Mouse (Mus musculus) kidney, postnatal 10 days (tissue): ENCODE measurements around the gene Tmub2.

Experiments
- DNase-seq: peaks from one replicate; pipeline ENCODE4 v3.0.0; 2021; ENCODE audit warnings: mixed read lengths

The Tmub2 gene

GRCm38 (mm10) chr11:102330039-102330438, 45.3 kb downstream of the Tmub2 start:
- DNase-seq: no peak

- DNase-seq: no peak
Observed at GRCm38 (mm10) chr11:102331806-102332205, 47.1 kb downstream of the Tmub2 start.

- no peak for DNase-seq
Observed at GRCm38 (mm10) chr11:102333061-102333460, 48.3 kb downstream of the Tmub2 start.

GRCm38 (mm10) chr11:102334010-102334409, 49.3 kb downstream of the Tmub2 start:
- no peak for DNase-seq

GRCm38 (mm10) chr11:102334973-102335700, 50.4 kb downstream of the Tmub2 start:
- peak; percentile 61 for DNase-seq

GRCm38 (mm10) chr11:102336191-102336590, 51.5 kb downstream of the Tmub2 start:
- DNase-seq: no peak

GRCm38 (mm10) chr11:102337921-102338320, 53.2 kb downstream of the Tmub2 start:
- no peak for DNase-seq

GRCm38 (mm10) chr11:102338561-102338960, 53.8 kb downstream of the Tmub2 start:
- DNase-seq: peak; percentile 86
